Mouse (Mus musculus) C2C12 (cell line): ENCODE data around the gene Il17rd.

Experiments used
- CTCF ChIP-seq: IDR thresholded peaks from one replicate; pipeline ENCODE4 v1.5.1; 2011; ENCODE audit not compliant: control insufficient read depth, insufficient read depth, insufficient read length
- MYOG ChIP-seq: IDR thresholded peaks from one replicate; pipeline ENCODE4 v1.6.1; 2011; ENCODE audit not compliant: control insufficient read depth, insufficient read length; ENCODE audit errors: extremely low read depth

DNA sequence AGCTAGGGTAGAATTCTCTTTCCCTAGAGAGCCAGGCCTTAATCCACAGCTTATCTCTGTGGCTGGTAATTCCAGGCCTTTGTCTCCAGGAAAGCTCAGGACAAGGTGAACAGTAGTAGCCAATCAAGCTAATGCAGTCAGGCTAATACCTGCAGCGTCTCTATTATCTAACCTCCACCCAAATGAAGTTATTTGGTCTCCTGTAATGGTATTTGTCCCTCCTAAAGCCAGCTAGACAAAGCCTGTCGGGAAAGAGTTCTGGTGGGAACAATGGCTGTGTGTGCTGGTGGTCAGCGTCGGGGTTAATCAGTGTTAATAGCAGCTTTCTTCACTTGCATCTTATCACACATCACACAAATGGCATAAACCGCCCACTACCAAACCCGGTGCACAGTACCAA is 32.8 kb upstream of the Il17rd start:
- TF ChIP-seq CTCF = no peak
- no peak for TF ChIP-seq MYOG
